Mouse (Mus musculus) urinary bladder, postnatal 14 days (tissue): Measurements from ENCODE around the gene Becn1.

Experiments
- DNase-seq: peaks from one replicate; pipeline ENCODE4 v3.0.0; 2021; ENCODE audit warnings: low spot score

The Becn1 gene

DNA sequence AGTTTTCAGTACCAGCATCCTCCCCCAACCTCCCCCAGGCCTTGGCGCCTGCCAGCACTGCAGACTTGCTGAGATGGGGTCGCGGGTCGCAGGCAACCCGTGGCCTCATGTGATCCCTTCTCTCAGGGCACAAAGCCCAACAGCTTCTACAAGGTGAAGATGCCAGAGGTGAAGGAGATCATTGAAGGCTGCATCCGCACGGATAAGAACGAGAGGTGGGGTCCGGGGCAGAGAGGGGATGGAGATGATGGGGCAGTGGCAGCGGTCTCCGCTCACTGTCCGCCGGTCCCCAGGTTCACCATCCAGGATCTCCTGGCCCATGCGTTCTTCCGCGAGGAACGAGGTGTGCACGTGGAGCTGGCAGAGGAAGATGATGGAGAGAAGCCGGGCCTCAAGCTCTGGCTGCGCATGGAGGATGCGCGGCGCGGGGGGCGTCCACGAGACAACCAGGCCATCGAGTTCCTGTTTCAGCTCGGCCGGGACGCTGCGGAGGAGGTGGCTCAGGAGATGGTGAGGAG is 37.1 kb downstream of the Becn1 start:
- DNase-seq: no peak

DNA sequence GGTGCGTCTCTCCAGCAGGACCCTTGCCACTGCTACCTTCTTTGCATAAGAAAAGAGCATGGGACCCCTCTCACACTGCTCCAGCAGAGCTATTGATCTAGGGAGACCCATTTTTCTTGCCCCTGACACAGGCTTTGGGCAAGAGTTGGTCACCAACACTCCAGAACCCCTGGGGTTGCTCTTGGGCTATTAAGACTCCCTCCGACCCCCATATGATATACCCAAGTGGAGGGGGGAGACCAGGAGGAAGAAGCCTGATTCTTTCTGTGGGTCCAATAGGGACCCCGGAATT is 38.2 kb downstream of the Becn1 start:
- no peak for DNase-seq

DNA sequence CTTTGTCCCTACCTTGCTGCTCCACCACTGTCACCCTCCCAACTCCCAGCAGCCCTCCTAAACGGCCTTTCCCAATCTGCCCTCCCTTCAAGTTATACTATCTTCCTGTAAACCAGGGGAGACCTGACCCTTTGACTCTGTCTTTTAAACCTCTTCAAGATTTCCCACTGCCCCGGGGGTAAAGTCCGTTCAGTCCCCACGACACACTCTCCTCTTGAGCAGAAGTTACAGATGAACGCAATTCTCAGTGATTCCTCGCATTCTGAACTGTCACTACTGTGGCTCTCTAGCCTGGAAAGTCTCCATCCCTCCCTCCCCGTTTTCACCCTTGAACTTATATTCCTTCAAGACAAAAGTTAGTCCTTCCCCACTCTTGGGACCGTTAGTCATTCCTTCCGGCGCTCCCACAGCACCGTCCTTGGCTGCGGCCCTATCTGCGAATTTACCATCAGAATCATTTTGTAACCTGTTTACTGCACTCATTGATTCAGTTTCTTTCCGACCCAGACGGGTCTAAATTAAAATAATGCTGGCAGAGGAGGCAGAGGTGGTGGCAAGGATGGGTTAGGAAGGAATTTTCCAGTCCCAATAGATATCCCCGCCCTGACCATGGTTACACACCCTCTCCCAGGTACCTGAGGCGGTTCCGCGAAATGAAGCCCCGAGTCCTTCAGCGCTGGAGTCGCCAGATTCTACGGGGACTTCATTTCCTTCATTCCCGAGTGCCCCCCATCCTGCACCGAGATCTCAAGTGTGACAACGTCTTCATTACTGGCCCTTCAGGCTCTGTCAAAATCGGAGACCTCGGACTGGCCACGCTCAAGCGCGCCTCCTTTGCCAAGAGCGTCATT is 38.7 kb downstream of the Becn1 start:
- no peak for DNase-seq

DNA sequence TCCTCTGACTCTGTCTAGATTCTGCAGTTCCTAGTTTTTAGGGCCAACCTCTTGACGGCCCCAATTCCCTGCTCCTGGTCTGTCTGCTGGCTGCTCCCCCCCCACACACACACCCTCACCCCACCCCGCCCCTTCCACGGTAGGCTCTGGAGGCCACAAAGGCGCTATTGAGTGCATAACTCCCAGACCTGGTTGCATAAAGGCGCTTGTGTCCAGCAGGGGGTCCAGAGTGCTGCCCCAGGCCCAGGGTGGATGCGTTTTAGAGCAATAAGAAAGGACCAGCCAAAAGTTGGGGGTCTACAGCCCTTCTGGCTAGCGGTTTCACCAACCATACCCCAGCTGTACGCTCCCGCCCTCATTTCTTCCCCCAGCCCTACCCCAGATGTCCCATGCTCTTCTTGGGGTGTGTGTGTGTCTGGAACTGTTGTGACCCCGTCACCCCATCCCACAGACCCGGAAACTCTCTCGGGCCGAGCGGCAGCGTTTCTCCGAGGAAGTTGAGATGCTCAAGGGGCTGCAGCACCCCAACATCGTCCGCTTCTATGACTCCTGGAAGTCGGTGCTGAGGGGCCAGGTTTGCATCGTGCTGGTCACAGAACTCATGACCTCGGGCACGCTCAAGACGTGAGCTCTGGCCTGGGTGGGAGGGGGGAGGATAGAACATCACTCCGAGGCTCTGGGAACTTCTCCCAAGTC is 39.7 kb downstream of the Becn1 start:
- DNase-seq: no peak

DNA sequence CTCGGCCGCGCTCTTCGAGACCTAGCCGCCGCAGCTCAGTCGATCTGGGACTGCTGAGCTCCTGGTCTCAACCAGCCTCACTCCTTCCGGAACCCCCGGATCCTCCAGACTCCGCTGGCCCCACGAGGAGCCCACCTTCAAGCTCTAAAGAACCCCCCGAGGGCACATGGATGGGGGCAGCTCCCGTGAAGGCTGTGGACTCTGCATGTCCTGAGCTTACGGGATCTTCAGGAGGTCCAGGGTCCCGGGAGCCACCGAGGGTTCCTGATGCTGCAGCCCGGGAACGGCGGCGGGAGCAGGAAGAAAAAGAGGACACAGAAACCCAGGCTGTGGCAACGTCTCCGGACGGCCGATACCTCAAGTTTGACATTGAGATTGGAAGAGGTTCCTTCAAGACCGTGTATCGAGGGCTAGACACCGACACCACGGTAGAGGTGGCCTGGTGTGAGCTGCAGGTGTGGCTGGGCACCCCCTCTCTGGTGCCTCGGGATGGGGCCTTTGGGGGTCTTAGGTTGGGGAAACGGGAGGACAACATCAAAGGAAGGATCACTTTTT is 41.2 kb downstream of the Becn1 start:
- no peak for DNase-seq

DNA sequence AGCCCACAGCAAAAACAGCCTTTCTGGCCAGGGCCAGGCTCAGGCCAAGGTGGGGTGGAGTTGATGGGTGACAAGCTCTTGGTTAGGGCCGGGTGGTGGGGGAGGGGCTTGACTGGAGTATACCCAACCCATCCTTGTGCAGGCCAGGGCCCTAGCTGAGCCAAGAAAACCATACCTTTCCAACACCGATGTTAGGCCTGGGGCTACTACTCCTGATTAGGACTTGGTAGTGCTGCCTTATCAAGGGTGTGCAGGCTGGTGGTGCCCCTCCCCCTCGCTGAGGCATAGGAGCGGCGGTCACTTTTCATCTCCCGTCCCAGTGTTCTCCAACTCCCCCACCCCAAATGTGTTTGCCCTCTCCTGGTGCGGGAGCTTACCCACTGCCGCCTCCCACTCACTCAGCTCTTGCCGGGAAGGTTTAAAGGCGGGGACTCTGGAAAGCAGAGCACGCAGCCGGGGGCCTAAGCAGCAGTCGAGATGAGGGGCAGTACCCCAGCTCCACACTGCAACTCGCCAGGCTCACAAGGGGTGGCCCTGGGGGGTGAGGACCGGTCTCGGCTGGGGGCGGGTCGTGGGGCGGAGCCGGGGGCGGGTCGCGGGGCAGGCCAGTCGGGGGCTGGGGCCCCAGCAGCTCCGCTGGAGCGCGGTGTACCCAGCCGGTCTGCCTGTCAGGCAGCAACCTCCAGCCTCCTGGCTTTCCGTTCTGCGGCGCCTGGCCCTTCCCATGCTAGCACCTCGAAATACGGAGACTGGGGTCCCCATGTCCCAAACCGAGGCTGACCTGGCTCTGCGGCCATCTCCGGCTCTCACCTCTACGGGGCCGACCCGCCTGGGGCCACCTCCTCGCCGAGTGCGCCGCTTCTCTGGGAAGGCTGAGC is 41.9 kb downstream of the Becn1 start, which contains the start of gene Wnk4:
Gene Wnk4, plus strand, starts transcription at position 620 of the 878 bp plus-strand sequence.
- peak; percentile 76 for DNase-seq

DNA sequence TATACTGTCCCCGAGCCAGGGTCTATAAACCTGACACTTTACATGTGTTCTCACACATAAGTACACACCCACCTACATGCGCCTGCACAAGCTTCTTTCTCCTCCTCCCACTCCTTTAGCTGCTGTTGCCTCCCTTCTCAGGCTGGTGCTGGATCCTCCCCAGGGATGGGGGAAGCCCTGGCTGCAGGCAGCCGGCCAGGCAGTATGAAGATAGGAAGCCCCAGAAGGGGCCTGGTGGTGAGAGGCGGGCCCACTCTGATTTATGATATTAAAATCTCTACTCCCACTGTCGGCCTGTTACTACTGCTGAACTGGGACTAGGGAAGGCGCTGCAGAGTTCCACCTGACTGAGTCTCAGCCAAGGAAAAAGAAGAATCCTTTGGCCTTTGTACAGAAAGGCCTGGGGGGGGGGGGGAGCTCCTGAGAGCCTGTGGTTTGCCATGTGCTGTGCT is 42.8 kb downstream of the Becn1 start:
- peak; percentile 49 for DNase-seq

DNA sequence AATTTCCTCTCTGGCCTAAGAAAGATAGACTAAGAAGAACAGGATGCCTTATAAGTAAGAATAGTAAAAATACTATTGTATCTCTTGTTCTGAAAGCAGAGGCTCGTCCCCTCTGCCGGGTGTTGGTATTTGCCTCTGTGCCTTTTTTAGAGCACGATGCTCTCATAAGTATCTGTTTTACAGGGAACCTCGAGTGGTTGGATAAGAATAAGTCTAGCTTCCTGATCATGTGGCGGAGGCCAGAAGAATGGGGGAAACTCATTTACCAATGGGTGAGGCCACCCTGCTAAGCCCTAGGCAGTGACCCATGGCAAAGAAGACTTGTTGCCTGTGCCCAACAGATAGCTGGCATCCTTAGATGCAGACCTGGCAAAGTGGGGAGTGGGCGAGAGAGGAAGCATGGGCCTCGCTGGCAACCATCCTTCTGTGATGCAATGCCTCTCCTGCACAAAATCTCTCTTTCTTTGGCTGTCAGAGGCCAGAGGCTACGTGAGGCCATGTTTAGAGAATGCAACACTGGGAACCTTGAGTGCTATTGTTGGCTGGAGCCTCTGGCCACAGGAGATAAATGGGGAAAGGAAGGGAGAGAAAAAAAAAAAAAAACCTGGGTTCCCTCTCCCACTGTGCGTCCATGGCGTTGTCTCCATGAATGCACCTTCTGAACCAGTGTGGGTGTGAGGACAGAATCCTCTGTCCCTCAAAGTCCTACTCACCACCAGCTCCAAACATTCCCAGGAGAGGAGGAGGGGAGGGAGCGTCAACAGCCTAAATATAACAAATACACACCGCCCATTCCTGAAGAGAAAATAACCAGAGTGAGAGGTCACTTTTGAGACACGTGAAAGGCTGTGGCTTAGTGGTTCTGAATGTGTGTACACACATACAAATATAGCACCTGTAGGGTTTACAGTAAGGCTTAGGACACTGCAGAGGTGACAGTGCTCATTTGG is 46.0 kb downstream of the Becn1 start:
- DNase-seq: no peak

DNA sequence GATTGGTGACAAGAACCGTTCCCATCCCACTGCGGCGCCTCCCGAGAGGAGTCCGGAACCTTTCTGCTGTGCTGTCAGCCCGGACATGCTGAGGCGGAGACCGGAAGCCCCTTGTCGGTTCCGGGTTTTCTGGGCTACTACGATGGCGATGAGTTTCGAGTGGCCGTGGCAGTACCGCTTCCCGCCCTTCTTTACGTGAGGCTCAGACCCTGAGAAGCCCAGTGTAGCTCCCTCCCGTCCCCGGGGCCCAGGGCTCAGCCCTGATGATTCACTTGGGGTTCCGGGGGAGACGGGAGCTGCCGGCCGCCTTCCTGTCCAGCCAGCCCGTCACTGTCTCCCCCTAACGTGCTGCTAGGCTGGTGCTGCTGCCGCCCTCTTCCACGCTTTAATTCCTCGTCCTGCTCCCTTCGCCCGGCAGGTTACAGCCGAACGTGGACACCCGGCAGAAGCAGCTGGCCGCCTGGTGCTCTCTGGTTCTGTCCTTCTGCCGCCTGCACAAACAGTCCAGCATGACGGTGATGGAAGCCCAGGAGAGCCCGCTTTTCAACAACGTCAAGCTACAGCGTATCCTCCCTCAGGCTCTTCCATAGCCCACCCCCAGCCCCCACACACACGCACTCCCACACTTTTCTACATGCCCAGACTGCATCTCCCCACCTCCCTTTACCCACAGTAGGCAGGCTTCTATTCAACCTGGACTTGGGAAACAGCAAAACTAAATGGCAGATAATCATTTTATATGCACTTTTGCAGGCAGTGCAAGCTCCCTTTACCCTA is 48.3 kb downstream of the Becn1 start, which contains the start of gene Vps25:
Gene Vps25, plus strand, starts transcription at position 95 of the 777 bp plus-strand sequence.
- peak; percentile 85 for DNase-seq

DNA sequence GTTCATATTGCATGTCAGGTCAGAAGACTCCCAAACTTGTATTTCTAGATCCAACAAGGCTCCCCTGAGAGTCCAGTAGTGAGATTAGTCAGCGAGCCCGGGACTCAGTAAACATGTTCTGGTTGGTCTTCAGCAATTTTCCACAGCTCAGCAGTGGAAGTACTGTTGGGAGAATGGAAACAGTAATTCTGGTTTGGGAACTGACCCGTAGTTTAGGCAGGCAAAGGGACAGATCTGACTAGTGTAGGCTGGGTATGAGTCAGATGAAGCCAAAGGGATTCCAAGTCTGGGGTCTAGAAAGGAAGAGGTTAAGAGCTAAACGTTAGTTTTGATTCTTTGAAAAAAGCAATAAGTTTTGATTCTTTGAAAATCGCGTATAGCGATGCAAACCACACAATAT is 49.1 kb downstream of the Becn1 start:
- DNase-seq: no peak

DNA sequence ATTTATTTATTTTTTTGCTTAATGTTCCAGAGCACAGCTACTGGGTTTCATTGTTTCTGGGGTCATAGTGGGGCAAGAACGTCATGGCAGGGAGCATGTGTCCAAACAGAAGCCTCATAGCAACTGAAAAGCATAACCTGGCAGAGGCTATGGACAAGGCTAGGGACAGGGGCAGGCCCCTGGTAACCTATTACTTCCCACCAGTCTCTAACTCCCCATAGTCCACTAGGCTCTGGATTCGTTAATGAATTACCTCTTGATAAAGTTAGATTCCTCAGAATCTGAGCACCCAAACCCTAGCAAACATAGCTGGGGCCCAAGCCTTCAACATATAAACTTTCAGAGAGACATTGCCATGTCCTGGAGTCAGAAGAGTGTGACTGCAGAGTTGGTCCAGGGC is 51.1 kb downstream of the Becn1 start:
- no peak for DNase-seq

DNA sequence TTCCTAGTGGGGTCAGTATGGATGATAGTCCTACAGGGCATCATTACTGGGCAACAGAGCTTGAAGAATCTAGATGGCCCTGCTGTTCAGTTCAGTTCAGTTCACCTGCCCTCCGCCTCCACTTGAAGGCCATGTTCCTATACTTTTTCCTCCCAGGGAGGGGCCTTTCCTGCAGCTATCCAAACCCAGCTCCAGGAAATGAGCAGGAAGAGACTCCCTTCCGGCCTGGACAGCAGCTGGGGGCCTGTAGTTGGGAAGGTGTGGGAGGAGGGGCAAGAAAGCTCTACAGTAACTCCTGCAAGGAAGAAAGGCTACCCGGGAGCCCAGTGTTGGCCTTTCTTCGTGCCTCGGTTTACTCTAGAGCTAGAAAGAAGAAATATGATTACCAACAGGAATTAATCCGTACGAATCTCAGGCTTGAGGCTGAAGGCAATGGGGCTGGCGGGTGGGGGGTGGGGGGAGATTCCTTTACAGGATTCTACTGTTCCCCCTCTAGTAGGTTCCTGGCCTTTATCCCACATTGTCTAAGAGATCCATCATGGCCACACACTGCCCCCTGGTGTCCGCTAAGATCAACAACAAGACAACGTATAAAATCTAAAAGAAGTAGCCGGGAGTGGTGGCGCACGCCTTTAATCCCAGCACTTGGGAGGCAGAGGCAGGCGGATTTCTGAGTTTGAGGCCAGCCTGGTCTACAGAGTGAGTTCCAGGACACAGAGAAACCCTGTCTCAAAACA is 53.7 kb downstream of the Becn1 start:
- DNase-seq: peak; percentile 47

DNA sequence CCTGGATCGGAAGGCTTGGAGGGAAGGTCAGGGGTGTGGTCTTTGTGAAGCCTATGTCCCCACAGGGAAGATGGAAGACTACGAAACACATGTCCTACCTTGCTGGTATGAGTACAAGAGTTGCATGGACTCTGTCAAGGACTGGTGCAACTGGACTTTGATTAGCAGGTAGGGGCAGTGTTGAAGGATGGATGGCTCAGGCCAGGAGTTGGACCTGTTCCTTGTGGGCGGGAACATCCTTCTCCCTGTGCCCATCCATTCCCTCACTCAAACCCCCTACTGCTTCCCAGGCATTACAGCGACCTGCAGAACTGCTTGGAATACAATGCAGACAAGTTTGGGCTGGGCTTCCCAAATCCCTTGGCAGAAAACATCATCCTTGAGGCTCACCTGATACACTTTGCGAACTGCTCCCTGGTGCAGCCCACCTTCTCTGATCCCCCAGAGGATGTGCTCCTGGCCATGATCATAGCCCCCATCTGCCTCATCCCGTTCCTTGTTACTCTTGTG is 54.5 kb downstream of the Becn1 start:
- DNase-seq: no peak

DNA sequence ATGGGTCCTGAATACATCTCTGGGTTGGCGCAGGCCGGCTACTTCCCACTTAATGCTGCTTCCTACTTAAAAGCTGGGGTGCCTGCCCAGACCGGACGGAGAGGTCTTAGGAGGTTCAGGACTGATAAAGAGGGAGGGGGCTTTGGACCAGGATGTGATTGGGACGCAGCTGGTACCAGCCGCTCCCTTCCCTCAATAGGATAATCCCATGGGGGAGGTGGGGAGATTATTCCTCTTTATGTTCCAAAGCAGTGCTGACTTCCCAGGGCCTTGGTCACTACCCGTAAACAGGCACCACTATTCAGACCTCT is 55.4 kb downstream of the Becn1 start:
- no peak for DNase-seq

DNA sequence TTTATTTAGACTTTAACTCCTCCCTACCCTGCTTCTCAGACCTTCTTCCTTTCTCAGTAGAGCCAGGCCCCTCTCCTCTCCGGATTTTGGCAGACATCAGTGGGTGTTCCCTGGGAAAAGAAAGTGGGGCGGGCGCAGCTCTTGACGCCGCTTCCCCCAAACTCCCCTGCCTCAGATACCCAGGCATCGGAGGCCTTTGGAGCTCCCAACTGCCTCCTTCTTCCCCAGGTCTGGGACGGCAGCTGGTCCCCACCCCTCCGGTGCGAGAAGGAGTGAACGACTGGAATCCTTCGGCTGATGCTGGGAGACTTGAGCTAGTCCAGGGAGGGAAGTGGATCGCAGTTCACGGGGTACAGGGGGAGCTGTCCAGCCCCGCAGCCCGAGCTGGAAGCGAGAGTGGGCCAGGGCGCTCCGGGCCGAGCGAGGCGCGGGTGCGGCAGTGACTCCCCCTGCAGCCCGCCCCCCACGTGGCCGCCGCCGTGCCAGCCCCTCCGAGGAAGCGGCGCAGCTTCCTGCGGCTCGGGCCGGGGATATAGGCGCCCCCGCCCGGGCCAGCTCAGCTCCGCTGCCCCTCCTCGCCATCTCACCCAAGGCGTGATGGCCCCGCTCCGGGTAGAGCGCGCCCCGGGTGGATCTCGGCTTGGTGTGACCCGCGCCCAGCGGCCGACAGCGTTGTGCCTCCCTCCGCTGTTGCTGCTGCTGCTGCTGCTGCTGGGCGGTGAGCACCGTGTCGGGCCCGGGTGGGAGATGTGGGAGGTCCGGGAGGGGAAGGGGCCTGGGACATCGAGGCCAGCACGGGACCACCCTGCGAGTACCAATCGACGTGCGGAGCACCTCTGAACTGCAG is 56.0 kb downstream of the Becn1 start, which contains the start of gene Ramp2:
Gene Ramp2, plus strand, starts transcription at position 174 of the 847 bp plus-strand sequence.
- DNase-seq: peak; percentile 42

DNA sequence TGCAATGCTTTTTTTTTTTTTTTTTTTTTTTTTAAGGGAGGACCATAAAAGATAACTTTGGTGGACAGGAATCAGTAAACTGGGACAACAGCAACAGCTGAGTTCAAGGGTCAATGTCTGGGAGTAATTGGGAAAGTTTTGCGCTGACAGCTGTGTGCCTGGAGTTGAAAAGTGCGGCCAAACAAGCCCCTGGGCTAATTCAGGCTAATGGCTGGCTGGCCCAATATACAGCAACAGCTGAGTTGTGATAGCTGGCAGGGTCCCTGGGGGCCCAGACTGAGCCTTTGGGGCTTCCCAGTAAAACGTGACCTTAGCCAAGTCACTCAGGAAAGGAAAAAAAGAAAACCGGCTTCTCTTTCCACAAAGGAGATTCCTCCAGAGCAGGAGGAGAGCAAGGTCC is 57.0 kb downstream of the Becn1 start:
- no peak for DNase-seq

DNA sequence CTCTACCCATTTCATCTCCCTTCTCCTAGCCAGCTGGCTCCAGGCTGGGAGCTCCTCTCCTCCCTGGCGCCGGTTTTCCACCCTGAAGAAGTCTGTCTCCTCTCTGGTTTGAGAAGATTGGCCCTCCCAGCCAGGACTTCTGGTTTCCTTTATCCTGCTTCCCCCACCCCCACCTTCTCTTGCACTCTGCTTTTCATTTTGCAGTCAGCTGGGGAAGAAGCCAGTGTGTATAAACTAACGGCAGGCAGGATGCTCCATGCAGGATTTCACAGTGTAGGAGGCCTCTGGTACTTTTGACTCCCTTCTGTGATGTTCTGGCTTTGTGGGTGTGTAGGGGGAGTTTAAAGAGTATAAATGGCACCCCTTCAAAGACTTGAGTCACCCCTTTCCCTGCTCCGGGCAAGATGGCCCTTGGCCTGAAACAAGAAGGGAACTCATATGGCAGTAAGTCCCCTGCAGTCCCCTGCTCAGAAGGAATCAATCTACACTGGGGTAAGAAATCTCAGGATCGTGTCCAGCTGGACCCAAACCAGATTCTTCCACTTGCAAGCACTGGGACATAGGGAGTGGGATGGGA is 63.9 kb downstream of the Becn1 start:
- DNase-seq: no peak

DNA sequence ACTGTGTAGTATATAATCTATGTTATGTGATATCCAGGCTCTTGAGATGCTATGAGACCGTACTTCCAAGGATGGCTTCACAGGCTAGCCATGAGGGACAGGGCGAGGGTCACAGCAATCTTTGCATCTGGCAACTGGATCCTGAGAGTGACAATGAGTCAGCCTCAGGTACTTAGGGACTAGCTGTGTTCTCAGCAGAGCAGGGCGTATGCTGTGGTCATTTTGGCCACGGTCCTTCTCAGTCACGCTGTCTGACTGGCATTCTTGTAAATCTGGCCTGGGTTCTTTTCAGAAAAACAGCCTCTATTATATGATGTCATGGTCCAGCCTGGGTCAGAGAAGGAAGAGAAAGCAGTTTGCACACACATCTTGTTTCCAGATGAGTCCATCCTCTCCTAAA is 65.3 kb downstream of the Becn1 start:
- DNase-seq: no peak
